Mouse (Mus musculus): ENCODE results near the gene Phf20.
"Not testable (repeated sequence)": the region's sequence is repeated elsewhere in the genome, so short reads cannot be mapped to it uniquely, and the experiment has no call there.

The Phf20 gene

GRCm38 (mm10) chr2:156196302-156197128 is at the start of gene Phf20:
Gene Phf20, plus strand, starts transcription at chr2:156196466.
- peak; percentile 98 for DNase-seq

GRCm38 (mm10) chr2:156147316-156147915 is 48.9 kb upstream of the Phf20 start:
- DNase-seq, result no peak

GRCm38 (mm10) chr2:156151538-156151937 is 44.7 kb upstream of the Phf20 start:
- DNase-seq, result no peak

- DNase-seq, result no peak
Measured at GRCm38 (mm10) chr2:156165478-156165877, 30.8 kb upstream of the Phf20 start.

- no peak for DNase-seq
Measured at GRCm38 (mm10) chr2:156166557-156166956, 29.7 kb upstream of the Phf20 start.

GRCm38 (mm10) chr2:156177079-156177478 is 19.2 kb upstream of the Phf20 start:
- no peak for DNase-seq

GRCm38 (mm10) chr2:156177651-156178050 is 18.6 kb upstream of the Phf20 start:
- DNase-seq, result no peak

GRCm38 (mm10) chr2:156179046-156179795 is 17.0 kb upstream of the Phf20 start:
- peak; percentile 67 for DNase-seq

- no peak for DNase-seq
Measured at GRCm38 (mm10) chr2:156179796-156180093, 16.5 kb upstream of the Phf20 start.

GRCm38 (mm10) chr2:156180094-156180821 is 16.0 kb upstream of the Phf20 start, which contains the start of gene Rbm39:
Gene Rbm39, minus strand, starts transcription at chr2:156180238.
- peak; percentile 100 for DNase-seq

- no peak for DNase-seq
Measured at GRCm38 (mm10) chr2:156180824-156181590, 15.3 kb upstream of the Phf20 start.

GRCm38 (mm10) chr2:156181592-156181991 is 14.7 kb upstream of the Phf20 start:
- DNase-seq, result no peak

- DNase-seq, result not testable (repeated sequence)
Measured at GRCm38 (mm10) chr2:156189241-156189640, 7.0 kb upstream of the Phf20 start.

- DNase-seq, result no peak
Measured at GRCm38 (mm10) chr2:156190004-156190896, 6.0 kb upstream of the Phf20 start.

GRCm38 (mm10) chr2:156191540-156191939 is 4.7 kb upstream of the Phf20 start:
- DNase-seq, result no peak

GRCm38 (mm10) chr2:156192068-156192467 is 4.2 kb upstream of the Phf20 start:
- DNase-seq, result no peak

- no peak for DNase-seq
Measured at GRCm38 (mm10) chr2:156193066-156193862, 3.0 kb upstream of the Phf20 start.

GRCm38 (mm10) chr2:156194571-156194970 is 1.7 kb upstream of the Phf20 start:
- DNase-seq, result no peak

GRCm38 (mm10) chr2:156197129-156197911 is 1.1 kb downstream of the Phf20 start:
- no peak for DNase-seq
